Mouse (Mus musculus) kidney, adult 2 months (tissue): ENCODE data around the gene Vmn1r112. TPM values are rescaled to one million over a fixed set of nuclear protein-coding genes. Genes with fewer than 3 reads are reported as not detected.
"Not testable (repeated sequence)": the region's sequence is repeated elsewhere in the genome, so short reads cannot be mapped to it uniquely, and the experiment has no call there.

ENCODE experiments used
- DNase-seq: peaks from one replicate; pipeline ENCODE4 v3.0.0; 2021
- H3K27ac ChIP-seq: fragments of 200-500 bp; 2 replicates; pipeline ENCODE4 v1.5.1; 2012; ENCODE audit warnings: low read depth, low read length, control low read depth, inconsistent platforms; ENCODE audit not compliant: insufficient read depth
- H3K27me3 ChIP-seq: fragments of 200-500 bp; replicated peaks from 2 replicates; pipeline ENCODE4 v1.6.1; 2012; ENCODE audit warnings: mild to moderate bottlenecking, moderate library complexity, low read length, inconsistent platforms; ENCODE audit not compliant: control insufficient read depth, insufficient read depth
- H3K36me3 ChIP-seq: fragments of 200-500 bp; 2 replicates; pipeline ENCODE4 v1.6.1; 2012; ENCODE audit warnings: mild to moderate bottlenecking, moderate library complexity, low read length, inconsistent platforms; ENCODE audit not compliant: control insufficient read depth, insufficient read depth
- H3K4me1 ChIP-seq: fragments of 200-500 bp; 2 replicates; pipeline ENCODE4 v1.6.1; 2011; ENCODE audit warnings: low read length; ENCODE audit not compliant: control insufficient read depth, insufficient read depth
- H3K4me3 ChIP-seq: fragments of 200-500 bp; 2 replicates; pipeline ENCODE4 v1.5.1; 2011; ENCODE audit warnings: mild to moderate bottlenecking, low read depth, low read length, control low read depth; ENCODE audit not compliant: insufficient read depth
- WGBS: fragments of 180-500 bp; shearing (Covaris S2); methylation state at CpG from one replicate; pipeline ENCODE4 v1.1.7; 2018; 5-methylcytosine and 5-hydroxymethylcytosine counted together
- polyA plus RNA-seq: library from polyadenylated mRNA; depleted of rRNA; stranded (reverse); fragments of >200 nt; gene quantifications from 2 replicates; pipeline ENCODE4 v1.2.3, GENCODE M21; 2012; rRNA removed

The Vmn1r112 gene
- polyA plus RNA-seq: not detected in 2 replicates

DNA sequence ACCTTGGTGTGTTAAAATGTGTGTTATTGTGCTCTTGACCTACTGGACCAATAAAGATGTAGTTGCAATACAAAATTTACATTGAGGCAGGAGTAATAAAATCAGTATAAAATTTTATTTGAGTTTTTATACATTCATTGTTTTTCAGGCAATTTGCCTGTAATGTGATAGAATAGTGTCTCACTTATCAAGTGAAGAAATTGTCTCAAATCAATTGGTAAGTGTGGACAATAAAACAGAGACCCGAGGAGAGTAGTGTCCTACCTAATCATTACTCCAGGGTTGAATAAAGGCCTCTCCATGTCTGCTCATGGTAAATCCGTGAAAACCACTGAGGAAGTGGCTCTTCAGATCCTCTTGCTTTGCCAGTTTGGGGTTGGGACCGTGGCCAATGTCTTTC is at the start of gene Vmn1r112:
Gene Vmn1r112 (plus strand): TSS at position 301 of the 400 bp plus-strand sequence.
- not testable (repeated sequence) for H3K27ac ChIP-seq, H3K36me3 ChIP-seq, H3K4me1 ChIP-seq, H3K4me3 ChIP-seq, H3K27me3 ChIP-seq, DNase-seq
- no CpG with 5 or more reads among the region's 3 CpGs for WGBS

DNA sequence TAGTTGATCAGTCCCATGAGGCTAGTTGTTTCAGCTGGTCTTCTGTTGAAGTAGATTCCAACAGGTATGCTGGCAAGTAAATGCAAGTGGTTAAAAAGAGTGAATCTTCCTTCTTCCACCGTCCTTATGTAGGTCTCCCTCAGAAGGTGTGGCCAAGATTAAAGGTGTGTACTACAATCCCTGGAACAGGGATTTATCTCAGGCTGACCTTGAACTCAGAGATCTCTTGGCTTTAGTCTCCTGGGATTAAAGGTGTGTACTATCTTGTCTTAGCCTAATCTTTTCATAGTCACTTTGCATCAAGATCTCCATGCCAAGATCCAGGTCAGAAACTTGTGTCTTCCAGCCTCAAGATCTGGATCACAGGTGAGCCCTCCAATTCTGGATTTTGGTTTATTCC is 40.5 kb upstream of the Vmn1r112 start, which contains the start of gene Gm10668:
Gene Gm10668 (minus strand): TSS at position 101 of the 400 bp plus-strand sequence.
- H3K36me3 ChIP-seq, DNase-seq, H3K4me1 ChIP-seq, H3K27me3 ChIP-seq, H3K27ac ChIP-seq, H3K4me3 ChIP-seq: not testable (repeated sequence)
- no CpG with 5 or more reads among the region's 1 CpGs for WGBS

DNA sequence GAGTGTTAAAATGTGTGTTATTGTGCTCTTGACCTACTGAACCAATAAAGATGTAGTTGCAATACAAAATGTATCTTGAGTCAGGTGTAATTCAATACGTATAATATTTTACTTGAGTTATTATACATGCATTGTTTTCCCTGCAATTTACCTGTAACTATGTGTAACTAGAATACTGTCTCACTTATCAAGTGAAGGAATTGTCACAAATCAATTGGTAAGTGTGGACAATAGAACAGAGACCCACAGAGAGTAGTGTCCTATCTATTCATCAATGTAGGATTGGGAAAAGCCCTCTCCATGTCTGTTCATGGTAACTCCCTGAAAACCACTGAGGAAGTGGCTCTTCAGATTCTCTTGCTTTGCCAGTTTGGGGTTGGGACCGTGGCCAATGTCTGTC is 16.0 kb downstream of the Vmn1r112 start, which contains the start of gene Vmn1r113:
Gene Vmn1r113 (plus strand): TSS at position 301 of the 400 bp plus-strand sequence.
- 50% methylated on average over 2 of the region's 2 CpGs for WGBS
- not testable (repeated sequence) for H3K36me3 ChIP-seq, H3K27ac ChIP-seq, H3K4me1 ChIP-seq, H3K4me3 ChIP-seq, DNase-seq, H3K27me3 ChIP-seq

- not testable (repeated sequence) for H3K4me3 ChIP-seq, H3K4me1 ChIP-seq, H3K27ac ChIP-seq, H3K27me3 ChIP-seq, DNase-seq, H3K36me3 ChIP-seq
- WGBS: no CpG with 5 or more reads among the region's 5 CpGs
Observed at GRCm38 (mm10) chr7:20812086-20812485, 41.1 kb downstream of the Vmn1r112 start, which contains the start of gene Vmn1r114. TSS of gene Vmn1r114 (minus strand) at chr7:20812186.

Other genes starting within 250 kb of the Vmn1r112 start
- gene Vmn1r104, start 237.3 kb upstream of the Vmn1r112 start, polyA plus RNA-seq: not detected in 2 replicates
- gene Gm5726, start 225.4 kb upstream of the Vmn1r112 start, polyA plus RNA-seq: not detected in 2 replicates
- not detected in 2 replicates for gene Gm4141, start 194.9 kb upstream of the Vmn1r112 start, polyA plus RNA-seq
- gene Gm4513, start 172.2 kb upstream of the Vmn1r112 start, polyA plus RNA-seq: not detected in 2 replicates
- not detected in 2 replicates for gene Vmn1r107, start 102.3 kb upstream of the Vmn1r112 start, polyA plus RNA-seq
- not detected in 2 replicates for gene Vmn1r111, start 68.0 kb upstream of the Vmn1r112 start, polyA plus RNA-seq
- gene Gm10668, start 40.6 kb upstream of the Vmn1r112 start, polyA plus RNA-seq: not detected in 2 replicates
- not detected in 2 replicates for gene Vmn1r113, start 16.1 kb downstream of the Vmn1r112 start, polyA plus RNA-seq
- gene Vmn1r114, start 41.0 kb downstream of the Vmn1r112 start, polyA plus RNA-seq: not detected in 2 replicates
- not detected in 2 replicates for gene Vmn1r115, start 73.8 kb downstream of the Vmn1r112 start, polyA plus RNA-seq
- gene Vmn1r116, start 101.1 kb downstream of the Vmn1r112 start, polyA plus RNA-seq: not detected in 2 replicates
- not detected in 2 replicates for gene Vmn1r117, start 112.9 kb downstream of the Vmn1r112 start, polyA plus RNA-seq
- gene Vmn1r118, start 141.2 kb downstream of the Vmn1r112 start, polyA plus RNA-seq: not detected in 2 replicates
- not detected in 2 replicates for gene Vmn1r119, start 241.3 kb downstream of the Vmn1r112 start, polyA plus RNA-seq